Mouse (Mus musculus): ENCODE measurements around the gene Pcnx. TPM values are rescaled to one million over a fixed set of nuclear protein-coding genes. Genes with fewer than 3 reads are reported as not detected.
"Not testable (repeated sequence)": the region's sequence is repeated elsewhere in the genome, so short reads cannot be mapped to it uniquely, and the experiment has no call there.

Pcnx gene
- polyA plus RNA-seq, 1 experiment from 2014 or later: 9.4 TPM

DNA sequence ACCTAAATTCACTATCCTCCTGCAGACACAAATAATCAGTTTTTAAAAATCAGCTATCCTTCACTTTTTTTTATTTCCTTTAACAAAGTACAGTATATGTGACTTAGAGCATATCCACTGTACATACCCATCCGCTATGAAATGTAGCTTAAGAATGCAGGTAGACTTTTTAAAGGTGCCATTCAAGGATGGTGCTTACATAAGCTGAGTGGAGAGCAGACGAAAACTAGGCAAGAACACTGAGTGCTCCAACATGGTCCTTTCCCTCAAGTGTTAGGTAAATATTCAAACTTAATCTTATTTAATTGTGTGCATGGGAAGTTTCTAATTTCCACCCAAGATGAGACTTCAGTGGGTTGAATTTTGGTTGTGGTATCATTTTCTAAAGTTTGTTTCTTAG lies 119.5 kb downstream of the Pcnx start:
- H3K36me3 ChIP-seq: peaks cover 77% of the 10 kb centered on the region
- no peak overlapping the region for H3K4me2 ChIP-seq
- H3K9me3 ChIP-seq: no peaks in the 10 kb centered on the region
- ATAC-seq (ENCODE audit: insufficient number of reproducible peaks, low FRiP score, low TSS enrichment, low read depth): no peak
- WGBS: 81% methylated on average over 2 of the region's 2 CpGs
- H3K27ac ChIP-seq: no peak overlapping the region
- H3K4me1 ChIP-seq: no peaks in the 10 kb centered on the region
- no peaks in the 10 kb centered on the region for H3K27me3 ChIP-seq
- no peak overlapping the region for H3K4me3 ChIP-seq
- no peak overlapping the region for H3K9ac ChIP-seq

DNA sequence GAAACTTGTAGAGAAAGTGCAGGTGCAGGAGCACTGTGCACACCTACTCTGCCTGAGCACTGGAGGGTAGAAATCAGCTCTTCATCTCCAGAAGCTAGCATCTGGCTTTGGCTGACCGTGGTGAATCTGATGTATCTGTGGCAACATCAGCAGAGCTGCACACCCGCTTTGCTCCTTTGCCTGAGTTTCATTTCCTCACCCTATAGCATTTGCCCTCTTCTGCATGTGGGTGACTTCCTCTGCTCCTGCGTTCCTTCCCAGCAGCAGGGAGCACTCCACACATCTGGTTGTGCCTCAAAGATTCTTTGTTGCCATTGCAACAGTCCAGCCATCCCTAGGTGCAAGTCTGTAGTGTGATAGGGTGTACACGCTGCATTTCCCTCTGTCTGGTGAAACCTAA lies 132.3 kb downstream of the Pcnx start:
- Histone ChIP-seq H3K36me3 (peaks cover 72% of the 10 kb centered on the region), H3K4me1 (no peaks in the 10 kb centered on the region), H3K4me3 (no peak overlapping the region), H3K27ac (no peak overlapping the region), H3K9me3 (no peaks in the 10 kb centered on the region), H3K27me3 (no peaks in the 10 kb centered on the region), H3K4me2 (no peak overlapping the region), H3K9ac (no peak overlapping the region)
- 96% methylated on average over 4 of the region's 4 CpGs for WGBS
- ATAC-seq (ENCODE audit: insufficient number of reproducible peaks, low FRiP score, low TSS enrichment, low read depth): no peak

DNA sequence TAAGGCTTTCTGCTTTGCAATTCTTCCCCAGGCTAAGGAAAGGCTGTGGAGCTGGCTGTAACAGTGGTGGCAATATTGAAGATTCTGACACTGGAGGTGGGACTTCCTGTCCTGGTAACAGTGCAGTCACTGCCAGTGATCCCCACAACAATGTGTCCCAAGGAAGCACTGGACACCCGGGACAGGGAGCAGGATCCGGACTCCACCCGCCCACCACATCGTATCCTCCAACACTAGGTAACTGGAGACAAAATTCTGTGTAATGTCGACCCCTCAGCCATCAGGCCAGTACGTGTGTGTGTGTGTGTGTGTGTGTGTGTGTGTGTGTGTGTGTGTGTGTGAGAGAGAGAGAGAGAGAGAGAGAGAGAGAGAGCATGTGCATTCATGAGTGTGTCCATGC lies 133.2 kb downstream of the Pcnx start:
- no peaks in the 10 kb centered on the region for H3K4me1 ChIP-seq
- H3K9me3 ChIP-seq: no peaks in the 10 kb centered on the region
- no peak for ATAC-seq (ENCODE audit: insufficient number of reproducible peaks, low FRiP score, low TSS enrichment, low read depth)
- H3K27ac ChIP-seq: no peak overlapping the region
- no peak overlapping the region for H3K4me2 ChIP-seq
- peaks cover 68% of the 10 kb centered on the region for H3K36me3 ChIP-seq
- no peaks in the 10 kb centered on the region for H3K27me3 ChIP-seq
- H3K4me3 ChIP-seq: no peak overlapping the region
- H3K9ac ChIP-seq: no peak overlapping the region
- 91% methylated on average over 6 of the region's 6 CpGs for WGBS

DNA sequence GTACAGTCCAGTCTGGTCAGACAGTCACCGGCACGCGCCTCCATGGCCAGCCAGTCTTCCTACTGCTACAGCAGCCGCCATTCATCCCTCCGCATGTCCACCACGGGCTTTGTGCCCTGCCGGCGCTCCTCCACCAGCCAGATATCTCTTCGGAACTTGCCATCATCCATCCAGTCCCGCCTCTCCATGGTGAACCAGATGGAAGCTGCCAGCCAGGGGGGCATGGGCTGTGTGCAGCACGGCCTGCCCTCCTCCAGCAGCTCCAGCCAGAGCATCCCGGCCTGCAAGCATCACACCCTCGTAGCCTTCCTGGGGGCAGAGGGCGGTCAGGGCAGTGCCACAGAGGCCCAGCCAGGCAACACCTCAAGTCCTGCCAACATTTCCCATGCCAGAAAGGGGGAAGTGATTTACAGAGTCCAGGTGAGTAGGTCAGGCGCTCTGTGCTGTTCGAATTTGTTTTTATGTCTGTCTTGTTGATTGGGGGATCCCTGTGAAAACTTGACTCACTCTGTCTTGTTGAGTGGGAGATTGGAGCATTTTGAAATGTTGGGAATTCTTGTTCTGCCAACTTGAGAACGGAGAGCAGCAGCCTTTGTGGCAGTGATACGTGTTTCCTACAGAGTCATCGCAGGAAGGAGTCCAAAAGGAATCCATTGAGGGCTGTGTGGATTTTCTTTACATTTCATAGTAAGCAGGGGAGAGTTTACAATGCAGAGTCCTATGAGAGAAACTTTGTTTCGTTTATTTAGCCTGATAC lies 135.3 kb downstream of the Pcnx start:
- Histone ChIP-seq H3K36me3 (peaks cover 63% of the 10 kb centered on the region), H3K4me2 (no peak overlapping the region), H3K4me3 (no peak overlapping the region), H3K9me3 (no peaks in the 10 kb centered on the region), H3K9ac (no peak overlapping the region), H3K27me3 (no peaks in the 10 kb centered on the region), H3K27ac (no peak overlapping the region), H3K4me1 (no peaks in the 10 kb centered on the region)
- 90% methylated on average over 20 of the region's 20 CpGs for WGBS
- ATAC-seq (ENCODE audit: insufficient number of reproducible peaks, low FRiP score, low TSS enrichment, low read depth): no peak

DNA sequence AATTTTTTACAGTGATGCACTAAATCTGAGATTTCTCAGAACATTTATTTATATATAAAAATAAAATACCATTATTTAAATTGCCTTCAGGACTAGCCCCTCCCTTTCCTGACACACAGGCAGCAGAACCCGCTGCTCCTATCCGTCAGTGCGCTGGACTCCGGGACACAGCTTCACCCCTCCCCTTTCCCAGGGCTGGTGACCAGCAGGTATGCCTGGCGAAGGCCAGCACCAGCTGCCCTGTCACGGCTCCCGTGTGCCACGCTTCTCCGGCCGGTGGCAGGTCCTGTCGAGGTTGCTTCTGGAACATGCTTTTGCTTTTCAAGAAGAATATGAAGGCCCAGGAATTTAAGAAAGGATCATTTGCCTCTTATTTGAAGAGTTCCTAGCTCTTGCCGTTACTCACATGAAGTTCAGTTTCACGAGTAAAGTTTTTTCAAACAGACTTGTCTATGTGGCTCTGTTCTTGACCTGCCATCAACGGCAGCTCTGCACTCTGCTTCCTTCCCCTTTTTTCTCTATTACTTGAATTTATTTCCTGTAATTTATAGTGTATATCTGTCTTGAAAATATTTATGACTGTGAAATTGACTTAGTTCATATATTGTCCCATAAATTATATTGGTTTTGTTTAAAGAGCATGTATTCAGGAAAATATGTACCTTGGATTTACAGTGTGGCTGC lies 137.0 kb downstream of the Pcnx start:
- H3K4me2 ChIP-seq: no peak overlapping the region
- no peak overlapping the region for H3K9ac ChIP-seq
- no peak overlapping the region for H3K27ac ChIP-seq
- no peaks in the 10 kb centered on the region for H3K4me1 ChIP-seq
- H3K27me3 ChIP-seq: no peaks in the 10 kb centered on the region
- no peaks in the 10 kb centered on the region for H3K9me3 ChIP-seq
- no peak overlapping the region for H3K4me3 ChIP-seq
- no peak for ATAC-seq (ENCODE audit: insufficient number of reproducible peaks, low FRiP score, low TSS enrichment, low read depth)
- peaks cover 47% of the 10 kb centered on the region for H3K36me3 ChIP-seq
- 74% methylated on average over 14 of the region's 14 CpGs for WGBS

DNA sequence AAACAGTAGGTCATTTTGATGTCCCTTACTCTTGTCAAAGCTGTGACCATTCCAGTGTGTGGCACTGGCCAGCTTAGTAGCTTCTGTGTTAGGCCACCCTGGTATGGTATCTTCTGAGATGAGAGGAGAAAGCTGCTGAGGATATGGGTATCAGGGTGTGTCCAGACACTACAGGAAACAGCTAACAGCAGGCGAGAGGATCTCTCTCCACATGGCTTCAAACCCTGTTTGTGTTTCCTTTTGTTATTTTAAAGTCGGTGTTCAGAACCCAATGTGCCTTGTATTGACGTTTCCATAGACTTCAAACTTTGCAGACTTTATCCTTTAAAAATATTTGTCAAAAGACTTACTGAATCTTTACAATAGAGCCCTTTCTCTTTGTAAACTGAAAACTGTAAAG lies 137.7 kb downstream of the Pcnx start:
- Histone ChIP-seq H3K4me3 (no peak overlapping the region), H3K27me3 (no peaks in the 10 kb centered on the region), H3K4me1 (no peaks in the 10 kb centered on the region), H3K9ac (no peak overlapping the region), H3K36me3 (peaks cover 40% of the 10 kb centered on the region), H3K4me2 (no peak overlapping the region), H3K27ac (no peak overlapping the region), H3K9me3 (no peaks in the 10 kb centered on the region)
- WGBS: 73% methylated on average over 3 of the region's 3 CpGs
- ATAC-seq (ENCODE audit: insufficient number of reproducible peaks, low FRiP score, low TSS enrichment, low read depth): no peak

DNA sequence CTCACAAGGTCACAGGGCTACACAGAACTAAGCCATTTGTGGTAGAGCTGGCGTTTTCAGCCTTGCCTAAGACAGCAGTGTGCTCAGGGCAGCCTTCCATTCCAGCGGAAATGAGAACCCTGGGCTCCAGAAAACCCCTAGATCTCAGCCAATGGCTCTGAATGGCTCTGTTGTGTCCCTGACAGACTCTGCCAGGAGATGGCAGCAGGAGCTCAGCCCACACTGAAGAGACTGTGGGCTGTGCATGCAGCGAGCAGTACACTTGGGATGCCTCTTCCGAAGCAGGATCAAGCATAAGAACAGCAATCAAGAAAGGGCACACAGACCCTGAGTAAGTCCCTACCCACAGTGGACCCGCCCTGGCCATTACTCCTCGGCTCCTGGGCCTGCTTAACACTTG lies 142.9 kb downstream of the Pcnx start:
- H3K36me3 ChIP-seq, H3K4me1 ChIP-seq, H3K27ac ChIP-seq, H3K9ac ChIP-seq, H3K9me3 ChIP-seq, H3K4me2 ChIP-seq, H3K27me3 ChIP-seq, H3K4me3 ChIP-seq: not testable (repeated sequence)
- WGBS: no CpG with 5 or more reads among the region's 6 CpGs
- peak; percentile 81; the same call in 1 of the 2 replicates for ATAC-seq (ENCODE audit: insufficient number of reproducible peaks, low FRiP score, low TSS enrichment, low read depth)

DNA sequence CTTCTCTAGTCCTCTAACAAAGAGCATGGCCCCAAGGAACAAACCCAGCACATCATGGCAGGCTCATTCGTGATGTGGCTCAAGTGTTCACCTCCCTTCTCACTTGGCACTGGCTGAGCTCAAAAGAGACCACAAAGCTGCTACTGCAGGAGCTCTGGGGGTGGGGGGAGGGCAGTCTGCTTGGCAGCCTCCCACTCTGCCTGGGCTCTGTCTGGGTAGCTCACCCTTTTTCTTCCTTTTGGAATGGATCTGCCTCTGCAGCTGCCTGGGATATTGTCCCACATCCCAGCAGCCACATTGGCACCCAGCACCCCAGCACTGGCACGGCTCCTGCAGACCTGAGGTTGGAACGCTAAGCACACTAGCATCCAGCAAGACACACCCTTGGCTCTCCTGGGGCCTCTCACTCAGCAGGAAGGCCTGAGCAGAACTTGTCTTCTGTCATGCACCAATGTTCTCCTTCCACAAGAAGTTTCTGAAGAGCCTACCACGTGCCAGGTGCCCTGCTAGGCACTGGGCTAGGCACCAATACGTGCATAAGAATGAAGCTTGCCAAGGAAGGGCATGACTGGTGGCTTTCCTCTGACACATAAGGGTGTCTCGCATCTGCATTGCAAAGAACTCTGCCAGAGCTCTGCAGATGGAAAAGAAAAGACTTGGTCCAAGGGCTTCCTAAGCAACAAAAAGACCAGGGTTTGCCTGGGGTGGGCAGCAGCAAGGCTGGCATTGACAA lies 166.2 kb downstream of the Pcnx start:
- ATAC-seq (ENCODE audit: insufficient number of reproducible peaks, low FRiP score, low TSS enrichment, low read depth): peak; percentile 60
- H3K36me3 ChIP-seq, H3K9ac ChIP-seq, H3K4me3 ChIP-seq, H3K9me3 ChIP-seq, H3K4me2 ChIP-seq, H3K4me1 ChIP-seq, H3K27ac ChIP-seq, H3K27me3 ChIP-seq: not testable (repeated sequence)
- WGBS: no CpG with 5 or more reads among the region's 6 CpGs

DNA sequence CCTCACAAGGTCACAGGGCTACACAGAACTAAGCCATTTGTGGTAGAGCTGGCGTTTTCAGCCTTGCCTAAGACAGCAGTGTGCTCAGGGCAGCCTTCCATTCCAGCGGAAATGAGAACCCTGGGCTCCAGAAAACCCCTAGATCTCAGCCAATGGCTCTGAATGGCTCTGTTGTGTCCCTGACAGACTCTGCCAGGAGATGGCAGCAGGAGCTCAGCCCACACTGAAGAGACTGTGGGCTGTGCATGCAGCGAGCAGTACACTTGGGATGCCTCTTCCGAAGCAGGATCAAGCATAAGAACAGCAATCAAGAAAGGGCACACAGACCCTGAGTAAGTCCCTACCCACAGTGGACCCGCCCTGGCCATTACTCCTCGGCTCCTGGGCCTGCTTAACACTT lies 173.7 kb downstream of the Pcnx start:
- H3K9ac ChIP-seq, H3K4me1 ChIP-seq, H3K27ac ChIP-seq, H3K36me3 ChIP-seq, H3K9me3 ChIP-seq, H3K4me2 ChIP-seq, H3K27me3 ChIP-seq, H3K4me3 ChIP-seq: not testable (repeated sequence)
- no CpG with 5 or more reads among the region's 6 CpGs for WGBS
- ATAC-seq (ENCODE audit: insufficient number of reproducible peaks, low FRiP score, low TSS enrichment, low read depth): peak; percentile 78; the same call in 1 of the 2 replicates

DNA sequence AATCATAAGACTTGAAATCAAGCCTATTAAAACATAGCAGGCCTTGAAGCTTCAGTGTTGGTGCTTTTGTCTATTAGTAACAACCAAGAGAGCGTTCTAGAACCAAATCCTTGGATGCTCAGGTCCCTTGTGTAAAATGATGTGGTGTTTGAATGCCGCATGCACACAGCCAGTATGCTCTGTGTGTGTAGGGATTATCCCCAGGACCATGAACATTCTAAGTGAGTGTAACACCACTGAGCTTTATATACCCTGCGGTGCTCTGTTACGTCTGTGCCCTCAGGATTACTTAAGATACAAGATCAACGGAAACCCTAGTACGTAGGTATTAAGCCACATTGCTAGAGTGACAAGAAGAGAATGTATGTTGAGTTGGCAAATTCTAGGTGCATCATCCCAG lies 174.2 kb downstream of the Pcnx start:
- not testable (repeated sequence) for ATAC-seq (ENCODE audit: insufficient number of reproducible peaks, low FRiP score, low TSS enrichment, low read depth); H3K36me3 ChIP-seq; H3K27ac ChIP-seq; H3K4me3 ChIP-seq; H3K4me2 ChIP-seq; H3K9ac ChIP-seq; H3K9me3 ChIP-seq; H3K27me3 ChIP-seq; H3K4me1 ChIP-seq
- WGBS: no CpG with 5 or more reads among the region's 6 CpGs

DNA sequence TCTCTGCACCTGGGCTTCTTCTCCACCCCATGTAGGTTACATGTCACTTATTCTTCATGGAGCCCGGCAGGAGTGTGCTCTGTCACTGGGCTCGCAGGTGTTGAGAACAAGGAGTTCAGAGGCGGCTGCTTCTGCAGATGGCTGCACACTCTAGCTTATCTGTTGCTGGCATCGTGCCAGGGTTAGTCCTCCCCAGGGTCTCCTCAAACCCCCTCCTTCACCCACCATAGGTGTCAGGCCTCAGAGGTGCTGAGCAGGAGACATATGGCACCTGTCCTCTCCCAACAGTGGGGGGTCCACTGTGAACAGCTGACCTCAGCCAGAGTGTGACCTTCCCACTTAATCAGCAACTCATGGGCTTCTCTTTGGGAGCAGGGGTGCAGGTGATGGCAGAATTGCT lies 184.3 kb downstream of the Pcnx start:
- not testable (repeated sequence) for H3K27ac ChIP-seq, H3K4me3 ChIP-seq, H3K27me3 ChIP-seq, H3K4me1 ChIP-seq, H3K9me3 ChIP-seq, H3K36me3 ChIP-seq, H3K9ac ChIP-seq, H3K4me2 ChIP-seq
- WGBS: no CpG with 5 or more reads among the region's 4 CpGs
- ATAC-seq (ENCODE audit: insufficient number of reproducible peaks, low FRiP score, low TSS enrichment, low read depth): 0 out of 2 replicates have a peak, but pooled peaks have one; percentile 18
